Mouse (Mus musculus): ENCODE measurements around the gene Scd2. TPM values are rescaled to one million over a fixed set of nuclear protein-coding genes. Genes with fewer than 3 reads are reported as not detected.

Gene Scd2
- polyA plus RNA-seq, 1 experiment from 2014 or later, result 224 TPM

GRCm38 (mm10) chr19:44303502-44303901, 10.0 kb downstream of the Scd2 start:
- Histone ChIP-seq H3K4me1 (ENCODE audit: control insufficient read depth, insufficient read depth, low read length) (peaks cover 10% of the 10 kb centered on the region), H3K9me3 (ENCODE audit: control insufficient read depth, low read length) (no peaks in the 10 kb centered on the region), H3K27ac (replicated peaks; ENCODE audit: low read depth, low read length) (0 out of 2 replicates have a peak overlapping the region, but pooled peaks have one; percentile 17), H3K4me2 (ENCODE audit: low read depth, low read length) (no peak overlapping the region), H3K36me3 (ENCODE audit: control insufficient read depth, insufficient read depth, low read length) (peaks cover 98% of the 10 kb centered on the region), H3K27me3 (replicated peaks; ENCODE audit: control insufficient read depth, insufficient read depth, low read length) (no peaks in the 10 kb centered on the region), H3K9ac (ENCODE audit: low read depth, low read length) (no peak overlapping the region), H3K4me3 (ENCODE audit: low read depth, low read length) (no peak overlapping the region)
- no peak for ATAC-seq (ENCODE audit: low read depth)
- WGBS, result 63% methylated on average over 8 of the region's 8 CpGs
- DNase-seq (ENCODE audit: low spot score), result peak; percentile 70

- no peaks in the 10 kb centered on the region for H3K9me3 ChIP-seq (ENCODE audit: control insufficient read depth, low read length)
- H3K27me3 ChIP-seq (replicated peaks; ENCODE audit: control insufficient read depth, insufficient read depth, low read length), result no peaks in the 10 kb centered on the region
- no peak overlapping the region for H3K4me2 ChIP-seq (ENCODE audit: low read depth, low read length)
- 0 out of 2 replicates have a peak overlapping the region, but pooled peaks have one; percentile 4 for H3K9ac ChIP-seq (ENCODE audit: low read depth, low read length)
- DNase-seq (ENCODE audit: low spot score), result no peak
- WGBS, result 82% methylated on average over 10 of the region's 10 CpGs
- no peak overlapping the region for H3K4me3 ChIP-seq (ENCODE audit: low read depth, low read length)
- no peak for ATAC-seq (ENCODE audit: low read depth)
- H3K36me3 ChIP-seq (ENCODE audit: control insufficient read depth, insufficient read depth, low read length), result peaks cover 92% of the 10 kb centered on the region
- H3K27ac ChIP-seq (replicated peaks; ENCODE audit: low read depth, low read length), result no peak overlapping the region
- peaks cover 4% of the 10 kb centered on the region for H3K4me1 ChIP-seq (ENCODE audit: control insufficient read depth, insufficient read depth, low read length)
These were observed 10.9 kb downstream of the Scd2 start for GRCm38 (mm10) chr19:44304419-44304818.

GRCm38 (mm10) chr19:44304851-44305510, 11.5 kb downstream of the Scd2 start:
- DNase-seq (ENCODE audit: low spot score), result no peak
- H3K36me3 ChIP-seq (ENCODE audit: control insufficient read depth, insufficient read depth, low read length), result peaks cover 87% of the 10 kb centered on the region
- H3K4me2 ChIP-seq (ENCODE audit: low read depth, low read length), result no peak overlapping the region
- ATAC-seq (ENCODE audit: low read depth), result no peak
- no peak overlapping the region for H3K27ac ChIP-seq (replicated peaks; ENCODE audit: low read depth, low read length)
- no peaks in the 10 kb centered on the region for H3K27me3 ChIP-seq (replicated peaks; ENCODE audit: control insufficient read depth, insufficient read depth, low read length)
- WGBS, result 83% methylated on average over 16 of the region's 16 CpGs
- H3K9ac ChIP-seq (ENCODE audit: low read depth, low read length), result 0 out of 2 replicates have a peak overlapping the region, but pooled peaks have one; percentile 4
- peaks cover under 1% of the 10 kb centered on the region for H3K4me1 ChIP-seq (ENCODE audit: control insufficient read depth, insufficient read depth, low read length)
- H3K4me3 ChIP-seq (ENCODE audit: low read depth, low read length), result no peak overlapping the region
- no peaks in the 10 kb centered on the region for H3K9me3 ChIP-seq (ENCODE audit: control insufficient read depth, low read length)

GRCm38 (mm10) chr19:44305701-44306100, 12.2 kb downstream of the Scd2 start:
- Histone ChIP-seq H3K27ac (replicated peaks; ENCODE audit: low read depth, low read length) (no peak overlapping the region), H3K4me1 (ENCODE audit: control insufficient read depth, insufficient read depth, low read length) (no peaks in the 10 kb centered on the region; the same call in 1 of the 2 replicates), H3K27me3 (replicated peaks; ENCODE audit: control insufficient read depth, insufficient read depth, low read length) (no peaks in the 10 kb centered on the region), H3K9me3 (ENCODE audit: control insufficient read depth, low read length) (no peaks in the 10 kb centered on the region), H3K36me3 (ENCODE audit: control insufficient read depth, insufficient read depth, low read length) (peaks cover 80% of the 10 kb centered on the region), H3K4me3 (ENCODE audit: low read depth, low read length) (no peak overlapping the region), H3K9ac (ENCODE audit: low read depth, low read length) (no peak overlapping the region), H3K4me2 (ENCODE audit: low read depth, low read length) (no peak overlapping the region)
- 87% methylated on average over 15 of the region's 15 CpGs for WGBS
- ATAC-seq (ENCODE audit: low read depth) (no peak), DNase-seq (ENCODE audit: low spot score) (no peak)

GRCm38 (mm10) chr19:44306171-44306570, 12.7 kb downstream of the Scd2 start:
- ATAC-seq (ENCODE audit: low read depth) (no peak), DNase-seq (ENCODE audit: low spot score) (no peak)
- Histone ChIP-seq H3K4me1 (ENCODE audit: control insufficient read depth, insufficient read depth, low read length) (no peaks in the 10 kb centered on the region; the same call in 1 of the 2 replicates), H3K9ac (ENCODE audit: low read depth, low read length) (no peak overlapping the region), H3K36me3 (ENCODE audit: control insufficient read depth, insufficient read depth, low read length) (peaks cover 75% of the 10 kb centered on the region), H3K4me2 (ENCODE audit: low read depth, low read length) (no peak overlapping the region), H3K4me3 (ENCODE audit: low read depth, low read length) (no peak overlapping the region), H3K27me3 (replicated peaks; ENCODE audit: control insufficient read depth, insufficient read depth, low read length) (no peaks in the 10 kb centered on the region), H3K27ac (replicated peaks; ENCODE audit: low read depth, low read length) (no peak overlapping the region), H3K9me3 (ENCODE audit: control insufficient read depth, low read length) (no peaks in the 10 kb centered on the region)
- 77% methylated on average over 7 of the region's 7 CpGs for WGBS

DNA sequence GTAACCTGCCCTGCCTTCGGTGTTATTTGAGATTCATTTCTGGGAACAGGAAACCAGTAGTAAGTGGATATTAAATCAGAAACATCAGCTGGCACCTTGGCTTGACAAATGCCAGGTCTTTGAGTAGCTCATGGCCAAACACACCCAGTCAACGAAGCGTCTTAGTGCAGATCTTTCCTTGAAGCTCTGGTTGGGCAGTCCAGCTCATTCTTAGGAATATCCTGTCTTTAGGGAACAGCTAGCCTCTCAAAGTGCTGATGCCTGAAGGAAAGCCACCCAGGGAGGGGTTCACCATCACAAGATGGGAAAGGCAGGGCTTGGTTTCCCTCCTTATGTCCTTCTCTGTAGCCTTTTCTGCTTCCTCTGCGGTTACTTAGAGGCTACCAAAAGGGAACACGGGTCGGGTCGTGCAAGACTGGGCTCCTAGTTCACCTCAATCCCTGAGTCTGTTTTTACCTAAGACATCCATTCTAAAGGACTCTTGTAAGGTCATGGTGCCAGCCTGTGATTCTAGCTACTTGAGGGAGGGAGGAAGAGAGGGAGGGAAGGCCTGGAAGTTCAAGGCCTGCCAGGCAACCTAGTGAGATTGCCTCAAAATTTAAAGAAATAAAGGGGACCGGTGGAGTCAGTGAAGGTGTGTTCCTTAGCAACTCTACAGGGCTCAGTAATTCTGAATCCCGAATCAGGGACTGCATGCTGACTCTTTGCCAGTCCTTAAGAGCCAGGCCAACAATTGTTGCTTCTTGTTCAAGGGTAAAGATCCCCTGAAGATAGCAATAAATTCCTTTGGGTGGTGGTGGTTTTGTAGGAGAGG, 13.8 kb downstream of the Scd2 start:
- DNase-seq (ENCODE audit: low spot score) (no peak), ATAC-seq (ENCODE audit: low read depth) (no peak)
- no peaks in the 10 kb centered on the region for H3K27me3 ChIP-seq (replicated peaks; ENCODE audit: control insufficient read depth, insufficient read depth, low read length)
- H3K4me3 ChIP-seq (ENCODE audit: low read depth, low read length), result no peak overlapping the region
- H3K4me2 ChIP-seq (ENCODE audit: low read depth, low read length), result no peak overlapping the region
- H3K9me3 ChIP-seq (ENCODE audit: control insufficient read depth, low read length), result no peaks in the 10 kb centered on the region
- 82% methylated on average over 9 of the region's 9 CpGs for WGBS
- H3K27ac ChIP-seq (replicated peaks; ENCODE audit: low read depth, low read length), result no peak overlapping the region
- no peak overlapping the region for H3K9ac ChIP-seq (ENCODE audit: low read depth, low read length)
- H3K36me3 ChIP-seq (ENCODE audit: control insufficient read depth, insufficient read depth, low read length), result peaks cover 64% of the 10 kb centered on the region
- no peaks in the 10 kb centered on the region for H3K4me1 ChIP-seq (ENCODE audit: control insufficient read depth, insufficient read depth, low read length)

DNA sequence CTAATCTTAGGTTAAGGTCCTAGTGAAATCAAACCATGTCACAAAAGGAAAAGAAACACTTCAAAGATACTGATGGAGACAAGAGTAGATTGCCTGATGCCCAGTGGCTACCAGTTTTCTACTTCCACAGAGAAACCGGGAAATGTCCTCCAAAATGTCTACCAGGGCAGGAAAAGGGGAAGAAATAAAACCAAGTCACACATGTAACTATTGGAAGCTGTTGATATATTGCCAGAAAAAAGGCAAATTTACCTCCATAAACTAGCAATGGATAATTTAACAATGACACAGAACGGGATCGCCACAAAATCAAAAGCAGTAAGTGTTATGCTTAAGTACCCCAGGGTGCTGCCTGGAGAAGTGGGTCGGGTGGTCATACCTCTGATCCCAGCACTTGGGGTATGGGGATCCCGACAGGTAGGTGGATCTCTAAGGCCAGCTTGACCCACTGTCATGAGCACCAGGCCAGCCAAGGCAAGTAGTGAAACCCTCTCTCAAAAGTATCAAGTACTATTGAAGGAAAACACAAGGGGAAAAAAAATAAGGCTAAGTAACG, 14.5 kb downstream of the Scd2 start:
- no peak overlapping the region for H3K9ac ChIP-seq (ENCODE audit: low read depth, low read length)
- peaks cover 57% of the 10 kb centered on the region for H3K36me3 ChIP-seq (ENCODE audit: control insufficient read depth, insufficient read depth, low read length)
- no peaks in the 10 kb centered on the region for H3K9me3 ChIP-seq (ENCODE audit: control insufficient read depth, low read length)
- no peak for ATAC-seq (ENCODE audit: low read depth)
- H3K4me3 ChIP-seq (ENCODE audit: low read depth, low read length), result no peak overlapping the region
- no peak overlapping the region for H3K4me2 ChIP-seq (ENCODE audit: low read depth, low read length)
- WGBS, result 77% methylated on average over 6 of the region's 6 CpGs
- no peaks in the 10 kb centered on the region for H3K4me1 ChIP-seq (ENCODE audit: control insufficient read depth, insufficient read depth, low read length)
- no peak for DNase-seq (ENCODE audit: low spot score)
- no peak overlapping the region for H3K27ac ChIP-seq (replicated peaks; ENCODE audit: low read depth, low read length)
- H3K27me3 ChIP-seq (replicated peaks; ENCODE audit: control insufficient read depth, insufficient read depth, low read length), result no peaks in the 10 kb centered on the region

GRCm38 (mm10) chr19:44308611-44309246, 15.3 kb downstream of the Scd2 start:
- no peak overlapping the region for H3K27ac ChIP-seq (replicated peaks; ENCODE audit: low read depth, low read length)
- ATAC-seq (ENCODE audit: low read depth), result no peak
- no peak for DNase-seq (ENCODE audit: low spot score)
- no peaks in the 10 kb centered on the region for H3K9me3 ChIP-seq (ENCODE audit: control insufficient read depth, low read length)
- H3K4me1 ChIP-seq (ENCODE audit: control insufficient read depth, insufficient read depth, low read length), result no peaks in the 10 kb centered on the region
- no peak overlapping the region for H3K9ac ChIP-seq (ENCODE audit: low read depth, low read length)
- H3K4me3 ChIP-seq (ENCODE audit: low read depth, low read length), result no peak overlapping the region
- peaks cover 50% of the 10 kb centered on the region for H3K36me3 ChIP-seq (ENCODE audit: control insufficient read depth, insufficient read depth, low read length)
- H3K4me2 ChIP-seq (ENCODE audit: low read depth, low read length), result no peak overlapping the region
- H3K27me3 ChIP-seq (replicated peaks; ENCODE audit: control insufficient read depth, insufficient read depth, low read length), result no peaks in the 10 kb centered on the region
- 81% methylated on average over 8 of the region's 8 CpGs for WGBS

Measured in embryonic facial prominence, embryonic 14.5 days (tissue).